Mouse (Mus musculus) liver, postnatal 0 days (tissue): ENCODE measurements around the gene Pskh1. TPM values are rescaled to one million over a fixed set of nuclear protein-coding genes. Genes with fewer than 3 reads are reported as not detected.

Source experiments
- ATAC-seq: fragments of 200-750 bp; cut with Nextera tagmentation; 2 replicates; pipeline ENCODE4 v1.8.0; 2017; ENCODE audit warnings: mild to moderate bottlenecking, moderate library complexity
- DNase-seq: peaks from one replicate; pipeline ENCODE4 v3.0.0-alpha.2; 2016
- H3K27ac ChIP-seq: fragments of 300-500 bp; sonication (generic); 2 replicates; pipeline ENCODE4 v1.5.1; 2014; ENCODE audit warnings: antibody characterized with exemption, moderate library complexity, mild to moderate bottlenecking, low read depth
- H3K27me3 ChIP-seq: fragments of 300-500 bp; sonication (generic); 2 replicates; pipeline ENCODE4 v1.6.1; 2014; ENCODE audit warnings: low read length, control low read depth, mixed read lengths; ENCODE audit not compliant: insufficient read depth
- H3K36me3 ChIP-seq: fragments of 300-500 bp; sonication (generic); replicated peaks from 2 replicates; pipeline ENCODE4 v1.6.1; 2014; ENCODE audit warnings: mild to moderate bottlenecking, control low read depth, low read length, moderate library complexity, mixed read lengths; ENCODE audit not compliant: insufficient read depth
- H3K4me1 ChIP-seq: fragments of 300-500 bp; sonication (generic); 2 replicates; pipeline ENCODE4 v1.6.1; 2014; ENCODE audit warnings: antibody characterized with exemption, mild to moderate bottlenecking, control low read depth; ENCODE audit not compliant: insufficient read depth
- H3K4me2 ChIP-seq: fragments of 300-500 bp; sonication (generic); 2 replicates; pipeline ENCODE4 v1.6.1; 2014; ENCODE audit warnings: low read depth, mild to moderate bottlenecking, low read length, moderate library complexity, mixed read lengths
- H3K4me3 ChIP-seq: fragments of 300-500 bp; sonication (generic); 2 replicates; pipeline ENCODE4 v1.5.1; 2014; ENCODE audit warnings: low read depth, low read length
- H3K9ac ChIP-seq: fragments of 300-500 bp; sonication (generic); replicated peaks from 2 replicates; pipeline ENCODE4 v1.6.1; 2014; ENCODE audit warnings: mild to moderate bottlenecking, moderate library complexity
- H3K9me3 ChIP-seq: fragments of 300-500 bp; sonication (generic); 2 replicates; pipeline ENCODE4 v1.6.1; 2016; ENCODE audit warnings: mild to moderate bottlenecking, control low read depth, low read length, mixed read lengths
- CTCF ChIP-seq: sonication (generic); IDR thresholded peaks from 2 replicates; pipeline ENCODE4 v1.5.1; 2016; ENCODE audit warnings: antibody characterized with exemption, low read depth
- EP300 ChIP-seq: IDR thresholded peaks from 2 replicates; pipeline ENCODE4 v1.6.1; 2016; ENCODE audit warnings: antibody characterized with exemption, low read depth, mild to moderate bottlenecking
- WGBS: fragments of 180-500 bp; shearing (Covaris S2); extraction: QIAGEN DNeasy Blood & Tissue Kit; methylation state at CpG from one replicate; pipeline ENCODE4 v1.1.7; 2014; ENCODE audit not compliant: insufficient replicate concordance; 5-methylcytosine and 5-hydroxymethylcytosine counted together
- polyA plus RNA-seq: library from polyadenylated mRNA; unstranded; fragments of >200 nt; fragmentation: Nextera tagmentation; extraction: Ambion mirVana; gene quantifications from 2 replicates; pipeline ENCODE4 v1.2.1, GENCODE M21; 2015

Pskh1 gene
- polyA plus RNA-seq, 1 experiment from 2014 or later: 11.5 TPM

- ATAC-seq (no peak), DNase-seq (no peak)
- no peak overlapping the region for H3K9ac ChIP-seq
- no peak overlapping the region for H3K4me3 ChIP-seq
- no peaks in the 10 kb centered on the region for H3K27me3 ChIP-seq
- no peaks in the 10 kb centered on the region for H3K9me3 ChIP-seq
- no peak overlapping the region for H3K27ac ChIP-seq
- no peaks in the 10 kb centered on the region for H3K4me1 ChIP-seq
- no peak overlapping the region for H3K4me2 ChIP-seq
- no peak for TF ChIP-seq EP300
- TF ChIP-seq CTCF: no peak
- peaks cover 75% of the 10 kb centered on the region for H3K36me3 ChIP-seq
- WGBS: 93% methylated on average over 12 of the region's 12 CpGs
Measured at GRCm38 (mm10) chr8:105889756-105890465, 10.3 kb upstream of the Pskh1 start.

- H3K36me3 ChIP-seq: peaks cover 66% of the 10 kb centered on the region
- DNase-seq: no peak
- TF ChIP-seq CTCF (no peak), EP300 (no peak)
- no peak overlapping the region for H3K9ac ChIP-seq
- WGBS: 87% methylated on average over 6 of the region's 6 CpGs
- no peak overlapping the region for H3K4me2 ChIP-seq
- H3K4me1 ChIP-seq: no peaks in the 10 kb centered on the region
- no peak overlapping the region for H3K4me3 ChIP-seq
- no peak for ATAC-seq
- H3K27ac ChIP-seq: no peak overlapping the region
- no peaks in the 10 kb centered on the region for H3K27me3 ChIP-seq
- H3K9me3 ChIP-seq: no peaks in the 10 kb centered on the region
Measured at GRCm38 (mm10) chr8:105890870-105891269, 9.4 kb upstream of the Pskh1 start.

- no peaks in the 10 kb centered on the region for H3K27me3 ChIP-seq
- 79% methylated on average over 6 of the region's 6 CpGs for WGBS
- ATAC-seq (no peak), DNase-seq (peak; percentile 32)
- H3K9me3 ChIP-seq: no peaks in the 10 kb centered on the region
- no peak overlapping the region for H3K4me2 ChIP-seq
- no peak overlapping the region for H3K27ac ChIP-seq
- no peak overlapping the region for H3K4me3 ChIP-seq
- no peaks in the 10 kb centered on the region for H3K4me1 ChIP-seq
- no peak overlapping the region for H3K9ac ChIP-seq
- peaks cover 50% of the 10 kb centered on the region for H3K36me3 ChIP-seq
- TF ChIP-seq CTCF (peak; percentile 67), EP300 (no peak)
Measured at GRCm38 (mm10) chr8:105892432-105892831, 7.8 kb upstream of the Pskh1 start.

- Histone ChIP-seq H3K9me3 (no peaks in the 10 kb centered on the region), H3K4me2 (no peak within 1 kb of the TSS), H3K27ac (no peak within 1 kb of the TSS), H3K4me1 (no peaks in the 10 kb centered on the region), H3K4me3 (no peak within 1 kb of the TSS), H3K9ac (no peak within 1 kb of the TSS), H3K27me3 (no peaks in the 10 kb centered on the region), H3K36me3 (peaks cover 41% of the 10 kb centered on the region)
- TF ChIP-seq CTCF (0 out of 2 replicates have a peak, but pooled peaks have one; percentile 15), EP300 (no peak)
- 31% methylated on average over 11 of the region's 11 CpGs for WGBS
- ATAC-seq (peak; percentile 92), DNase-seq (peak; percentile 77)
Measured at GRCm38 (mm10) chr8:105893339-105893738, 6.9 kb upstream of the Pskh1 start, which contains the start of gene Nrn1l. Nrn1l (plus strand) TSS chr8:105893567.

GRCm38 (mm10) chr8:105897801-105898480 is 2.3 kb upstream of the Pskh1 start:
- Histone ChIP-seq H3K9ac (no peak overlapping the region), H3K4me2 (no peak overlapping the region)
- WGBS: 72% methylated on average over 9 of the region's 9 CpGs

GRCm38 (mm10) chr8:105900941-105901616 is 838 bp downstream of the Pskh1 start:
- Histone ChIP-seq H3K4me1 (peaks cover 13% of the 10 kb centered on the region), H3K9me3 (no peaks in the 10 kb centered on the region), H3K4me2 (peak overlapping the region; percentile 72), H3K9ac (peak overlapping the region; percentile 98), H3K27me3 (no peaks in the 10 kb centered on the region), H3K36me3 (no peaks in the 10 kb centered on the region), H3K27ac (peak overlapping the region; percentile 97), H3K4me3 (peak overlapping the region; percentile 93)
- TF ChIP-seq CTCF (no peak), EP300 (peak; percentile 83)
- 15% methylated on average over 16 of the region's 16 CpGs for WGBS
- DNase-seq (no peak), ATAC-seq (peak; percentile 52)

More at GRCm38 (mm10) chr8:105897801-105898480, 2.3 kb upstream of the Pskh1 start:
- TF ChIP-seq EP300: no peak
- TF ChIP-seq CTCF: no peak
- no peaks in the 10 kb centered on the region for H3K9me3 ChIP-seq
- H3K27ac ChIP-seq: no peak overlapping the region
- no peak for ATAC-seq
- H3K27me3 ChIP-seq: no peaks in the 10 kb centered on the region
- peaks cover 4% of the 10 kb centered on the region for H3K36me3 ChIP-seq
- no peak for DNase-seq
- no peak overlapping the region for H3K4me3 ChIP-seq
- peaks cover 13% of the 10 kb centered on the region for H3K4me1 ChIP-seq
